Mouse (Mus musculus): ENCODE measurements around the gene Olfr638. TPM values are rescaled to one million over a fixed set of nuclear protein-coding genes. Genes with fewer than 3 reads are reported as not detected.

The Olfr638 gene
- polyA plus RNA-seq (2021; fragmentation: Nextera tagmentation): not detected in 2 replicates
- long read RNA-seq, experiment 1: 0 reads
- long read RNA-seq, experiment 2: 0 reads

DNA sequence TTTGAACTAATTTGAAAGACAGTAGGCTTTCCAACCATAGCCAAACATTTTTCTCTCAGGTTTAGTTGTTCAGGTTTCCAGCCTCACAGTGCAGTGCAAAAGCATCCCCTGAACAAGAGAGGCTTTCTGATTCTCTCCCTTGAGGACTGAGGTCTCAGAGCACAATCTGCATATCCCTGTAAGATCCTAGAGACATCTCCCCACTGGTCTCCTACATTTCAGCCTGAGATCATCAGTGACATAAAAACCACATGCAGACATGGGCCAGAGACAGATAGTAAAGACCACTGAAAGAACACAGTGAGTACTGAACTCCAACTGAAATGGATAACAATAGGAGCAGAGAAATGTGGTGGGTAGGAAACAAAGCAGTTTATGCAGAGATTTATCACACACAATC, at the start of gene Olfr638:
Olfr638 (plus strand) TSS at position 301 of the 400 bp plus-strand sequence.

DNA sequence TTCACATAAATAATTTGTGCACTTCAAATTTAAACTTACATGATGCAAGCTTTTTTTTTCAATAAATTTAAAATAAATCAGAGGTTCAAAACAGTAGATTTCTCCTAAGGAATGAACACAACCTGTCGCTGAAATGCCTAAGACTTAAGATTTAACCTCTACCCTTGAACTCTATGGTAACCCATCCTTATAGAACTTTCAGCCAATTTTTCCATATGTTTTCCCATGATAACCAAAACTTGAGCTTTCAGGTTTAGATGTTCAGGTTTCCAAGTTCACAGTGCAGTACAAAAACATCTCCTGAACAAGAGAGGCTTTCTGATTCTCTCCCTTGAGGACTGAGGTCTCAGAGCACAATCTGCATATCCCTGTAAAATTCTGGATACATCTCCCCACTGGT, 27.7 kb upstream of the Olfr638 start, which contains the start of gene Olfr635:
Olfr635 (plus strand) TSS at position 301 of the 400 bp plus-strand sequence.

GRCm38 (mm10) chr7:104017203-104017602, 18.7 kb downstream of the Olfr638 start, which contains the start of gene Olfr639:
Gene Olfr639, minus strand, starts transcription at chr7:104017303.

GRCm38 (mm10) chr7:104025473-104025872, 26.9 kb downstream of the Olfr638 start, which contains the start of gene Olfr640:
Gene Olfr640, minus strand, starts transcription at chr7:104025573.

DNA sequence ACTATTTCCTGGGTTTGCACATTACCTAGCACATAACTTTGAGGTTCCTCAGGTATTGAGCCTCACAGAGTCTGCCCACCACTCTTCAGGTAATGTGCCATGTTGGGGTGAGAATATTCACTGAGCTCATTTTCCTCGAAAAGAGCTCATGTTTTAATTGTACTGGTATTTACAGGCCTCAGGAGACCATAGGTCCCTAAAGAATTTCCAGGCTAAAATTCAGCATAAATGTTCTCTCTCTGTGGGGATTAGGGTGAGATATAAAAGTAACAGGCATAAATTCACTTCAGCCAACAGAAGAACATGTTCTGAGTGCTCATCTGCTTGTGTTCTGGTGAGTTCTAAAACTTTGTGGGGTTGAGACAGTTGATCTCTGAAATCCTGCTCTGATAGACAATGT, 36.6 kb downstream of the Olfr638 start, which contains the start of gene Olfr641:
Olfr641 (plus strand) TSS at position 301 of the 400 bp plus-strand sequence.

DNA sequence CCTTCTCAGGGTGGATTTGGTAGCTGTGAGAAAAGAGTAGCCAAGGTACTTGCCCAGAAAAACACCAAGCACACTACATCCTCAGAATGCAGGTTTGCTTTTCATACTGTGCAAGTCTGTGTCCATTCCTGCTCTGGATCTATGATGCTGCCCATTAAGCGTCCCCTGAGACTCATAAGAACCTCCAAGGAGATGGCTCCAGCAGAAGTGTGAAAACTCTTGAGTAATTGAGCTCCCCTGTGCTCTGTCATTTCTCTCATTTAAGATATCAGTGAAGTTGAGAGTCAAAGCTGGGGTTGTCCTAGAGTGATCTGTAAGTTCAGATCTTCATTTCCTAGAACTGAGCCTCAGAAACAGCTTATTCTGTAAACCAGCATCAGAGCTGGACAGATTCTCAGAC, 54.0 kb downstream of the Olfr638 start, which contains the start of gene Olfr642:
Olfr642 (minus strand) TSS at position 101 of the 400 bp plus-strand sequence.

Other genes starting within 250 kb of the Olfr638 start
- gene Olfr630, start 241.4 kb upstream of the Olfr638 start, polyA plus RNA-seq (2021; fragmentation: Nextera tagmentation): not detected in 2 replicates
- gene Olfr69, start 227.2 kb upstream of the Olfr638 start, polyA plus RNA-seq (2021; fragmentation: Nextera tagmentation): not detected in 2 replicates
- gene Olfr68, start 219.0 kb upstream of the Olfr638 start, polyA plus RNA-seq (2021; fragmentation: Nextera tagmentation): not detected in 2 replicates
- not detected in 2 replicates for gene Olfr67, start 206.9 kb upstream of the Olfr638 start, polyA plus RNA-seq (2021; fragmentation: Nextera tagmentation)
- gene Hbb-bt, start 184.8 kb upstream of the Olfr638 start, polyA plus RNA-seq (2021; fragmentation: Nextera tagmentation): 0.80 and 2.0 TPM in 2 replicates
- 6.5 and 12.6 TPM in 2 replicates for gene Hbb-bs, start 170.7 kb upstream of the Olfr638 start, polyA plus RNA-seq (2021; fragmentation: Nextera tagmentation)
- not detected in 2 replicates for gene Hbb-bh2, start 158.2 kb upstream of the Olfr638 start, polyA plus RNA-seq (2021; fragmentation: Nextera tagmentation)
- not detected in 2 replicates for gene Hbb-bh1, start 155.6 kb upstream of the Olfr638 start, polyA plus RNA-seq (2021; fragmentation: Nextera tagmentation)
- gene Hbb-y, start 145.5 kb upstream of the Olfr638 start, polyA plus RNA-seq (2021; fragmentation: Nextera tagmentation): not detected in 2 replicates
- gene Olfr66, start 112.5 kb upstream of the Olfr638 start, polyA plus RNA-seq (2021; fragmentation: Nextera tagmentation): not detected in 2 replicates
- not detected in 2 replicates for gene Olfr64, start 104.3 kb upstream of the Olfr638 start, polyA plus RNA-seq (2021; fragmentation: Nextera tagmentation)
- gene Olfr65, start 95.3 kb upstream of the Olfr638 start, polyA plus RNA-seq (2021; fragmentation: Nextera tagmentation): not detected in 2 replicates
- gene Olfr631, start 69.9 kb upstream of the Olfr638 start, polyA plus RNA-seq (2021; fragmentation: Nextera tagmentation): not detected in 2 replicates
- not detected in 2 replicates for gene Olfr632, start 64.4 kb upstream of the Olfr638 start, polyA plus RNA-seq (2021; fragmentation: Nextera tagmentation)
- gene Olfr633, start 54.3 kb upstream of the Olfr638 start, polyA plus RNA-seq (2021; fragmentation: Nextera tagmentation): not detected in 2 replicates
- gene Olfr635, start 27.6 kb upstream of the Olfr638 start, polyA plus RNA-seq (2021; fragmentation: Nextera tagmentation): not detected in 2 replicates
- gene Olfr639, start 18.6 kb downstream of the Olfr638 start, polyA plus RNA-seq (2021; fragmentation: Nextera tagmentation): not detected in 2 replicates
- not detected in 2 replicates for gene Olfr640, start 26.8 kb downstream of the Olfr638 start, polyA plus RNA-seq (2021; fragmentation: Nextera tagmentation)
- gene Olfr641, start 36.7 kb downstream of the Olfr638 start, polyA plus RNA-seq (2021; fragmentation: Nextera tagmentation): not detected in 2 replicates
- gene Olfr642, start 53.9 kb downstream of the Olfr638 start, polyA plus RNA-seq (2021; fragmentation: Nextera tagmentation): not detected in 2 replicates
- not detected in 2 replicates for gene 4930516K23Rik, start 62.7 kb downstream of the Olfr638 start, polyA plus RNA-seq (2021; fragmentation: Nextera tagmentation)
- gene Olfr644, start 73.1 kb downstream of the Olfr638 start, polyA plus RNA-seq (2021; fragmentation: Nextera tagmentation): not detected in 2 replicates
- not detected in 2 replicates for gene Olfr645, start 86.7 kb downstream of the Olfr638 start, polyA plus RNA-seq (2021; fragmentation: Nextera tagmentation)
- not detected in 2 replicates for gene Olfr646, start 106.1 kb downstream of the Olfr638 start, polyA plus RNA-seq (2021; fragmentation: Nextera tagmentation)
- not detected in 2 replicates for gene Ubqln5, start 131.1 kb downstream of the Olfr638 start, polyA plus RNA-seq (2021; fragmentation: Nextera tagmentation)
- not detected in 2 replicates for gene Olfr643, start 138.7 kb downstream of the Olfr638 start, polyA plus RNA-seq (2021; fragmentation: Nextera tagmentation)
- not detected in 2 replicates for gene Ubqln3, start 144.5 kb downstream of the Olfr638 start, polyA plus RNA-seq (2021; fragmentation: Nextera tagmentation)
- gene Ubqlnl, start 151.8 kb downstream of the Olfr638 start, polyA plus RNA-seq (2021; fragmentation: Nextera tagmentation): not detected in 2 replicates
- gene Olfm5, start 166.1 kb downstream of the Olfr638 start, polyA plus RNA-seq (2021; fragmentation: Nextera tagmentation): not detected in 2 replicates
- gene Olfr648, start 184.6 kb downstream of the Olfr638 start, polyA plus RNA-seq (2021; fragmentation: Nextera tagmentation): not detected in 2 replicates
- gene Olfr649, start 197.2 kb downstream of the Olfr638 start, polyA plus RNA-seq (2021; fragmentation: Nextera tagmentation): not detected in 2 replicates
- gene Trim6, start 220.0 kb downstream of the Olfr638 start, polyA plus RNA-seq (2021; fragmentation: Nextera tagmentation): 0.15 and 0.18 TPM in 2 replicates
- gene Trim34a, start 245.7 kb downstream of the Olfr638 start, polyA plus RNA-seq (2021; fragmentation: Nextera tagmentation): 1.2 and 2.2 TPM in 2 replicates